Mouse (Mus musculus) hindbrain, embryonic 10.5 days (tissue): Measurements from ENCODE around the gene Zc3hav1. TPM values are rescaled to one million over a fixed set of nuclear protein-coding genes. Genes with fewer than 3 reads are reported as not detected.
"Not testable (repeated sequence)": the region's sequence is repeated elsewhere in the genome, so short reads cannot be mapped to it uniquely, and the experiment has no call there.

Source experiments
- DNase-seq: peaks from one replicate; pipeline ENCODE4 v3.0.0-alpha.2; 2017; ENCODE audit warnings: low spot score
- H3K27ac ChIP-seq: fragments of 300-500 bp; sonication (generic); 2 replicates; pipeline ENCODE4 v1.5.1; 2016; ENCODE audit warnings: mild to moderate bottlenecking, moderate library complexity
- H3K27me3 ChIP-seq: fragments of 300-500 bp; sonication (generic); 2 replicates; pipeline ENCODE4 v1.6.1; 2016; ENCODE audit warnings: mild to moderate bottlenecking; ENCODE audit not compliant: poor library complexity, insufficient read depth, severe bottlenecking
- H3K36me3 ChIP-seq: fragments of 300-500 bp; sonication (generic); 2 replicates; pipeline ENCODE4 v1.6.1; 2016; ENCODE audit warnings: mild to moderate bottlenecking, moderate library complexity
- H3K4me1 ChIP-seq: fragments of 300-500 bp; sonication (generic); replicated peaks from 2 replicates; pipeline ENCODE4 v1.6.1; 2016; ENCODE audit warnings: mild to moderate bottlenecking
- H3K4me3 ChIP-seq: fragments of 300-500 bp; sonication (generic); 2 replicates; pipeline ENCODE4 v1.5.1; 2016; ENCODE audit warnings: mild to moderate bottlenecking, moderate library complexity
- H3K9me3 ChIP-seq: fragments of 300-500 bp; sonication (generic); 2 replicates; pipeline ENCODE4 v1.6.1; 2016; ENCODE audit warnings: mild to moderate bottlenecking, moderate library complexity
- whole genome bisulfite sequencing: fragments of 180-500 bp; shearing (Covaris S2); methylation state at CpG from one replicate; pipeline ENCODE4 v1.1.7; 2016; 5-methylcytosine and 5-hydroxymethylcytosine counted together
- polyA plus RNA-seq: library from polyadenylated mRNA; unstranded; fragments of >200 nt; fragmentation: Nextera tagmentation; extraction: Ambion mirVana; gene quantifications from 2 replicates; pipeline ENCODE4 v1.2.1, GENCODE M21; 2016

Gene Zc3hav1
- 2.2 and 2.4 TPM in 2 replicates for polyA plus RNA-seq

DNA sequence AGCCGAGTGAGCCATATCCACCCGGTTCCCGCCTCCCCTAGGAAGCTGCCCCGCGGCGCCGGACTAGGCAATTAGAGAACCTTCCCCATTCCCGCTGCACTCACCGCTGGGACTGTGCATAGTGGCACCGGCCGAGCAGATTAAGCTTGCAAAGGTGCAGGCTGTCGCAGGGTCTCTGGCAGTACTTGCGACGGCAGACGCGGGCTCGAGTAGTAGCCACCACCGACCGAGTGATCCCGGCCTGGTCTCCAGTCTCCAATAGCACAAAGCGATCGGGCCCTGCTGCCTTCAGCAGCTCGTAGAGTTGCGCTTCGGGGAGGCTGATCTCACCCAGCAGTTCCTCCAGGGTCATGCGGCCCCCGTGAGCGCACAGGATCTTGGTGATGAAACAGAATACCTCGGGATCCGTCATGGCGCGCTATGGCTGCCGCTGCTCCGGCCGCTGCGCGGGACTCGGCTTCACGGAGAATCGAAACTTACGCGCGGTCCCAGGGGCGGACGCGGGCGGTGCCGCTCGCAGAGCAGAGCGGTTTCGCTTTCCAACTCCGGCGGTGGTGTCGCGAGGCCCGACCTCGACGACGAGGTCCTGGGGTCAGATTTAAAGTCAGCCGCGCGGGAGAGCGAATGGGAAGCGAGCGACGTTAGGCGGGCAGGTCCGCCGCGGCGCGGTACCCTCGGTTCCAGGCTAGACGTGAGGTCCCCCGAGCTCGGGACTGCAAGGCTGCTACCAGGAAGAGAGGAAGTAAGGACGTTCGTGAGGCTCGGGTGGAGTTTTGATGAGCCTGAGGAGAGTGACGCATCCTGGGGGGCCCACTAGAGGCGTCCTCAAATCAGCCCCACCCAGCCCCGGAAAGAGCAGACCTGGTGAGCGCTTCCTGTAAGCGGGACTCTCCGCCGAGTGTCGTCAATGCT, at the start of gene Zc3hav1:
TSS of gene Zc3hav1 (minus strand) at position 793 of the 912 bp plus-strand sequence.
- H3K4me1 ChIP-seq, result peaks cover 21% of the 10 kb centered on the region
- DNase-seq, result peak; percentile 67
- H3K27ac ChIP-seq, result peak within 1 kb of the TSS; percentile 79
- peak within 1 kb of the TSS; percentile 60 for H3K4me3 ChIP-seq
- WGBS, result under 1% methylated on average over 87 of the region's 87 CpGs
- no peaks in the 10 kb centered on the region for H3K36me3 ChIP-seq
- no peaks in the 10 kb centered on the region for H3K9me3 ChIP-seq
- peaks cover 91% of the 10 kb centered on the region for H3K27me3 ChIP-seq

DNA sequence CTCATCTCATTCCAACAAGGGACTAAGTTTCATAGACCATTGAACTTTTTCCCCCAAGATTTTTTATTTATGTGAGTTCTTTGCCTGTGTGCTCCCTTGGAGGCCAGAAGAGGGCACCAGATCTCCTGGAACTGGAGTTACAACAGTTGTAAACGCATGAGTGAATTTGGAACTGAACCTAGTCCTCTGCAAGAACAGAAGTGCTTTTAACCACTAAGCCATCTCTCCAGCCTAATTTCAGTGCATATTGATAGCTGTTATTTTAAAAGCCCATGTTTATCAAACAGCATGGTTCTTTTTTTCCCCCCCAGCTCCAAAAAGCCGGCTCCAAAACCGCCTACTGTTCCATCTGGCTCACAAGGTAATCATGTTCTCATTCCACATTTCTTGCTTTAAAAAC, 35.3 kb upstream of the Zc3hav1 start:
- 78% methylated on average over 3 of the region's 3 CpGs for WGBS
- peak; percentile 8 for DNase-seq
- H3K9me3 ChIP-seq, result no peaks in the 10 kb centered on the region

DNA sequence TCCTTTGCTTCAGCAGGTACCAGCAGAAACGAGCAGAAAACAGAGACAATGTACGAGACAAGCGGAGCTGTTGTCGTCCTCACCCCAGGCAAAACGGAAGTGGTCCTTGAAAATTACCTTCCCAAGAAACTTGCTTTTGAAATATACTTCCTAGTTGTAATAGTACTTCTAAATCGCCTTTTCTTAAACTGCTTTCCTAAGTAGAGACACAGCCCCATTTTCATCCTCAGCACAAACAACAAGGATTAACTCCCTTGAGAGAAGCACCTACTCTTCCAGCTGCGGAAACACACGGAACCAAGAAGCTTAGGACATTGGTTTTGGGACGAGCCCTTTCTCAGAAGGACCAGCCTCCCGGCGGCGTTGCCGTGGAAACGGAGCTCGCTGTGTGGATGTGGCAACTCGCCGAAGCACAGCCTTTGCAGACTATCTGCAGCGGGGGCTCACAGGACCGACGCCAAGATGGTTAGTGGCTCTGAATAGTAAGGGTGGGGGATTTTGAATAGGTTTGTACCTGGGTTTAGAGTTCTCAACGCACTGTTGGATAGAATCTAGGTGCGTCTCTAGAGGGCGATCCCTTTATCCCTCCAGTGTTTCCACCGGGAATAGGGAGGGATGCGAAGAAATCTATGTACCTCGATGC, 26.8 kb upstream of the Zc3hav1 start, which contains the start of gene Ttc26:
TSS of gene Ttc26 (plus strand) at position 341 of the 643 bp plus-strand sequence.
- Histone ChIP-seq H3K9me3 (no peaks in the 10 kb centered on the region), H3K36me3 (peaks cover 10% of the 10 kb centered on the region), H3K27ac (peak within 1 kb of the TSS; percentile 88), H3K4me3 (peak within 1 kb of the TSS; percentile 66), H3K4me1 (peaks cover 14% of the 10 kb centered on the region), H3K27me3 (no peaks in the 10 kb centered on the region)
- WGBS, result under 1% methylated on average over 26 of the region's 26 CpGs
- DNase-seq, result peak; percentile 90

More for the DNA sequence above, 35.3 kb upstream of the Zc3hav1 start:
- H3K4me3 ChIP-seq, result no peak overlapping the region
- H3K4me1 ChIP-seq, result no peaks in the 10 kb centered on the region
- no peaks in the 10 kb centered on the region for H3K27me3 ChIP-seq
- no peak overlapping the region for H3K27ac ChIP-seq
- H3K36me3 ChIP-seq, result peaks cover 48% of the 10 kb centered on the region

GRCm38 (mm10) chr6:38380764-38381128, 26.3 kb upstream of the Zc3hav1 start:
- Histone ChIP-seq H3K9me3 (no peaks in the 10 kb centered on the region), H3K27me3 (no peaks in the 10 kb centered on the region), H3K27ac (peak overlapping the region; percentile 88), H3K36me3 (peaks cover 6% of the 10 kb centered on the region), H3K4me3 (peak overlapping the region; percentile 66), H3K4me1 (peaks cover 14% of the 10 kb centered on the region)
- 4% methylated on average over 4 of the region's 4 CpGs for WGBS
- no peak for DNase-seq

DNA sequence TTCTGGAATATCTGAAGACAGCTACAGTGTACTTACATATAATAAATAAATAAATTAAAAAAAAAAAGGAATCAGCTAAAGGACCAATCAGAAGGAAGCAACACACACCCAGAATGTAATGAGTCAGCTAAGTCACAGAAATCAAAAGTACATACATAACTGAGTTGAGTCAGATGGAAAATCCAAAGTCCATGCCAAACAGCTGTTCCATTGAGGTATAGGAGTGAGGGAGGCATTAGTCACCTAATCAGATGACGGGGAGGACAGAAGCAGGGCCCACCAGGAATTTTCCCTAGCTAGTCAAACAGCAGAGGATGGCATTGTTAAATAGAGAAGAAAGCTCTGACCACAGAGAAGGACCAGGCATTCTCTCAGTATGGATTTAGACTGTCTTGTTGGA, 19.9 kb upstream of the Zc3hav1 start:
- no peaks in the 10 kb centered on the region for H3K36me3 ChIP-seq
- H3K27ac ChIP-seq, result no peak overlapping the region
- no peak overlapping the region for H3K4me3 ChIP-seq
- H3K27me3 ChIP-seq, result no peaks in the 10 kb centered on the region
- no peaks in the 10 kb centered on the region for H3K4me1 ChIP-seq
- 0 out of 2 replicates have a peak, but pooled peaks cover 5% of the 10 kb centered on the region for H3K9me3 ChIP-seq
- WGBS, result 83% methylated on average over 1 of the region's 1 CpGs
- no peak for DNase-seq

GRCm38 (mm10) chr6:38369945-38370344, 15.5 kb upstream of the Zc3hav1 start:
- DNase-seq, result no peak
- Histone ChIP-seq H3K27ac (no peak overlapping the region), H3K36me3 (no peaks in the 10 kb centered on the region), H3K27me3 (no peaks in the 10 kb centered on the region), H3K9me3 (0 out of 2 replicates have a peak, but pooled peaks cover 5% of the 10 kb centered on the region), H3K4me3 (no peak overlapping the region), H3K4me1 (no peaks in the 10 kb centered on the region)
- WGBS, result 79% methylated on average over 3 of the region's 3 CpGs

DNA sequence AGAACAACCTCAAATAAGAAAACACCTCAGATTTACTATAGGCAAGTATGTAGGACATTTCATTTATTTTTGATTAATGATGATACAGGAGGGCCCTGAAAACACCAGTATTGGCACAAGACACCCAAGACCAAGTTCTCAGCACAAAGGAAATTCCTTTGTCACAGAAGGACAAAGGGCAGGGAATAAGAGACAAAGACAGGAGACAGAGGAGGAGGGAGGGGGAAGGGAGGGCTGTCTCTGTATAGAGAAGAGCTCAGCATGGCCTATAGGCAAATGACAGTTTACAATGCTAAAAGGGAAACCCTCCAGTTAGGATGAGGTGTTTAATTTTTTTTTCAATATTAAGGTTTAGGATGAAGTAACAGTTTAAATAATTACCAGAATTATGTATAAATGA, 9.7 kb upstream of the Zc3hav1 start:
- no peak overlapping the region for H3K4me3 ChIP-seq
- DNase-seq, result peak; percentile 16
- no peaks in the 10 kb centered on the region for H3K9me3 ChIP-seq
- H3K4me1 ChIP-seq, result peaks cover 12% of the 10 kb centered on the region
- H3K36me3 ChIP-seq, result no peaks in the 10 kb centered on the region
- peak overlapping the region; percentile 70 for H3K27ac ChIP-seq
- no peaks in the 10 kb centered on the region for H3K27me3 ChIP-seq

DNA sequence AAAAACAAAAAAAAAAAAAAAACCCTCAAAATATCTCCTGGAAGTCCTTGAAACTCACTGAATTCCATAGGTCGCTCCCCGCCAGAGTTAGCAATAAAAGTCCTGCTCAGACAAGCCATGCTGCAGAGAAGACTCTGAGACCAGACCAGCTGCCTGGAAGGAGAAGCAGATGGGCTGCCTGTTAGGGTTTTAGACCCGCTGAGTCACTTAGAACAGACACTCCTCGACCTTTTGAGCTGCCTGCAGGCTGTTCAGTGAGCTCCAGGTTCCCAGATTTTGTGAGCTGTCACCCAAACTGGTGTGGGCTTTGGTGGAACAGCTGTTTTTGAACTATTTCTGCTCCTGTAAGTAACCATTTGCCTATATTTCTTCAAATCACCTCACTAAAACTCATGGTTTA, 9.0 kb upstream of the Zc3hav1 start:
- H3K4me1 ChIP-seq, result peaks cover 12% of the 10 kb centered on the region
- DNase-seq, result peak; percentile 20
- WGBS, result 63% methylated on average over 4 of the region's 4 CpGs
- H3K27ac ChIP-seq, result peak overlapping the region; percentile 70; the same call in 1 of the 2 replicates
- no peak overlapping the region for H3K4me3 ChIP-seq
- H3K36me3 ChIP-seq, result no peaks in the 10 kb centered on the region
- H3K9me3 ChIP-seq, result no peaks in the 10 kb centered on the region
- 0 out of 2 replicates have a peak, but pooled peaks cover under 1% of the 10 kb centered on the region for H3K27me3 ChIP-seq

DNA sequence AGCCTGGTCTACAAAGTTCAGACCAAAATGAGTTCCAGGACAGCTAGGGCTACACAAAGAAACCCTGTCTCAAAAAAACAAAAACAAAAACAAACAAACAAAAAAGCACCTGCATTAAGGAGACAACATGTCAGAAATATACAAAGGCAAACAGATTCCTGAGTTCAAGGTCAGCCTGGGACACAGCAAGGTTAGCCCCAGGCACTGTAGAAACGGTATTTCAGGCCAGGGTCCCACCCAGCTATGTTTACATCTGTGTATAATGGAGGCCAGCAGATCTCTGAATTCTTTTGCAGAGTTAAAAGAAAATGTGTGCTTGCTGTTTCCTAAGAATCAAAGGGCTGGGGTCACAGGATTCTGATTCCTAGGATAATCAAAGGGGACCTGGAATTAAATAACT, 7.5 kb upstream of the Zc3hav1 start:
- H3K36me3 ChIP-seq, result no peaks in the 10 kb centered on the region
- 58% methylated on average over 1 of the region's 1 CpGs for WGBS
- H3K27me3 ChIP-seq, result peaks cover 15% of the 10 kb centered on the region
- peaks cover 12% of the 10 kb centered on the region for H3K4me1 ChIP-seq
- no peak overlapping the region for H3K4me3 ChIP-seq
- H3K9me3 ChIP-seq, result no peaks in the 10 kb centered on the region
- no peak overlapping the region for H3K27ac ChIP-seq
- no peak for DNase-seq

DNA sequence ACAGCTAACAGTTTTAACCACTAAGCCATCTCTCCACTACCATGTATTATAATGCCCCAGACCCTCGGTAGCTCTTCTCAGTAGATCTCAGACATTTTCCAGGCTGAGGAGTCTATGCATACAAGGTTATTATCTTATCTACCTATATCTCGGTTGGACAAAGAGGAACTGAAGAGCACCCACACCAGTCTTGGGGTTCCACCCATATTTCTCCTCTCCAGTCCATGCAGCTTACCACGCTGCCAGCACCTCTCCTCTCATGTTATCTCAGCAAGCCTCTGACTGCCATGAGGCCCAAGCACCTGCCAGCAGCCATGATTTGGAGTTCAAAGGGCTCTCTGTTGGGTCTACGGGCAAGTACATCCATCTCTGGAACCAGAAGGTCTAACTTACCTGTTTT, 6.7 kb upstream of the Zc3hav1 start:
- no peak for DNase-seq
- peaks cover 12% of the 10 kb centered on the region for H3K4me1 ChIP-seq
- H3K27me3 ChIP-seq, result peaks cover 24% of the 10 kb centered on the region
- no peaks in the 10 kb centered on the region for H3K36me3 ChIP-seq
- WGBS, result 91% methylated on average over 4 of the region's 4 CpGs
- H3K4me3 ChIP-seq, result no peak overlapping the region
- no peak overlapping the region for H3K27ac ChIP-seq
- no peaks in the 10 kb centered on the region for H3K9me3 ChIP-seq

GRCm38 (mm10) chr6:38359736-38360499, 5.5 kb upstream of the Zc3hav1 start:
- no peaks in the 10 kb centered on the region for H3K9me3 ChIP-seq
- no peak overlapping the region for H3K27ac ChIP-seq
- H3K36me3 ChIP-seq, result no peaks in the 10 kb centered on the region
- H3K4me1 ChIP-seq, result peaks cover 20% of the 10 kb centered on the region
- peaks cover 35% of the 10 kb centered on the region for H3K27me3 ChIP-seq
- H3K4me3 ChIP-seq, result no peak overlapping the region
- no peak for DNase-seq
- 88% methylated on average over 12 of the region's 12 CpGs for WGBS

DNA sequence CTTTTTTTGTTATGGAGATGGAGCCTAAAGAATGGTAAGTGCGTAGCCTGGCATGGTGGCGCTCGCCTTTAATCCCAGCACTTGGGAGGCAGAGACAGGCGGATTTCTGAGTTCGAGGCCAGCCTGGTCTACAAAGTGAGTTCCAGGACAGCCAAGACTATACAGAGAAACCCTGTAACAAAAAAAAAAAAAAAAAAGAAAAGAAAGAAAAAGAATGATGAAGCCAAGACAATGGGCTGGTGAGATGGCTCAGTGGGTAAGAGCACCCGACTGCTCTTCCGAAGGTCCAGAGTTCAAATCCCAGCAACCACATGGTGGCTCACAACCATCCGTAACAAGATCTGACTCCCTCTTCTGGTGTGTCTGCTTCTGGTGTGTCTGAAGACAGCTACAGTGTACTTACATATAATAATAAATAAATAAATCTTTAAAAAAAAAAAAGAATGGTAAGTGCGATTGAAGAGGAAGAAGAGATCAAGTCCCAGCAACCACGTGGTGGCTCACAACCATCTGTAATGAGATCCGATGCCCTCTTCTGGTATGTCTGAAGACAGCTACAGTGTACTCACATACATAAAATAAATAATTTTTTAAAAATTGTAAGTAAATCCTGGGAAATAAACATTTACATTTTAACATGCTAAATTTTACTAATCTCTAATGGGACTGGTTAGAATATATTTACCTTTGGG, 4.8 kb upstream of the Zc3hav1 start:
- not testable (repeated sequence) for H3K36me3 ChIP-seq, H3K9me3 ChIP-seq, H3K4me3 ChIP-seq, H3K27ac ChIP-seq, DNase-seq
- Histone ChIP-seq H3K27me3 (peaks cover 42% of the 10 kb centered on the region), H3K4me1 (peaks cover 24% of the 10 kb centered on the region)
- WGBS, result 90% methylated on average over 11 of the region's 11 CpGs
